Mouse (Mus musculus) 416B (cell line): Measurements from ENCODE around the gene Optc.

Experiments
- DNase-seq: peaks from one replicate; pipeline ENCODE4 v3.0.0; 2011; ENCODE audit warnings: low read depth

Gene Optc

DNA sequence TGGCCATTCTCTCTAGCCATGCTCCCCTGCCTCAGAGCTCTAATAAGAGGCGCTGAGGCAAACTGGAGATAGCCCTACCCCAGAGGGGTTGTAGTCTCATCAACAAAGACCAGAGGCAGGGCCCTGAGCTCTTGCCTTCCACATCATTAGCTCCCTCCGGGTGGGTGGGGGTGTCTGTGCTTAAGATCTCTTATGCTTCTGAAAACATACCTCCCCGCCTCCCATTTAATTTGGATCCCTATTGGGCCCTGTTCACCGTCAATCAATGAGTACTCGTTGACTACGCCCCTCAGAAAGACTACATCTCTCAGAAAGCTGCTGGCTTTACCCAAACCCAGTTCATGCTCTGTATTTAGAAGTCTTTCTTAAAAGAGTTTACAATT, 10.3 kb upstream of the Optc start:
- DNase-seq, result no peak

- no peak for DNase-seq
These were observed 9.8 kb upstream of the Optc start for GRCm38 (mm10) chr1:133917456-133918087.

DNA sequence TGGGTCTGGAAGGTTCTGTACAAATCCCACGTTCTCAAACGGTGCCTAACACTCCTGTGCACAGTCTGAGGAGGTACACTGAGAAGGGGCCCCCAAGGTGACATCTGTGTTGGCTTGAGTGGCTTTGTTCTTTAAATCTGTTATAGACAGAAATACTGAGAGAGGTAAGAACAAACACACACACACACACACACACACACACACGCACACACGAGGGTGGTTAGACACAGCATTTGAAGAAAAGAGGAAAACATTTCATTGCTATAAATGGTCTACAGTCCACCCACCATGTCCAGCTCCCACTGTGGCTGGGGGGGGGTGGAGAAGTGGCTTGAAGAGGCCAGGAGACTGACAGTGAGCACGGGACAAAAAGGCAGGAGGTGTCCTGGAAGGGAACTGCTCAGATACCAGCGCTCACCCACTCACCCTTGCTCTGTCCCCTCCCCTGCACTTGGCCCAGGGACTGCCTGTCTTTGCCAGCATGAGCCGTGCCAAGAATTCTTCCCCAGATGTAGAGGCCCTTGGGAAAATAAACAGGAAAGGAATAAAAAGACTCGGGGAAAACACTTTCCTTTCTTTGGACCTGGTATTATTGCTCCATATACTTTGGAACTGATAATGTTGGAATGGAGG, 8.0 kb upstream of the Optc start:
- DNase-seq, result no peak

DNA sequence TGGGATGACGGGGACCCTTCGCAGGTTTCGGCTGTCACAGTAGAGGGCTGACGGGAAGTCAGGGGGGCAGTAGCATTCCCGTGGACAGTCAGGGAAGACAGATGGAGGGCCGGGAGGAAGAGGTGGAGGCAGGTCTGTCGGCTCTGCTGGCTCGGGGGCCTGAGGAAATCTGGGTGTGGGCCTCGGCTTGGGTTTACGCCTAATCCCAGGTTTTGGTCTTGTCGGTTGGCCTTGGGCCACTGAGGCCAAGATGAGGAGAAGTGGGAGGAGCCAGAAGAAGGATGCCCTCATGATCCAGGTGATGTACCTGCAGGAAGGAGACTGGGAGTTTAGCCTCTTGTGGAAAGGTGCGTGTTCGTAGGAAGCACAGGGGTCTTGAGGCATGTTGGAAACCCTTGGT, 7.3 kb upstream of the Optc start:
- no peak for DNase-seq

DNA sequence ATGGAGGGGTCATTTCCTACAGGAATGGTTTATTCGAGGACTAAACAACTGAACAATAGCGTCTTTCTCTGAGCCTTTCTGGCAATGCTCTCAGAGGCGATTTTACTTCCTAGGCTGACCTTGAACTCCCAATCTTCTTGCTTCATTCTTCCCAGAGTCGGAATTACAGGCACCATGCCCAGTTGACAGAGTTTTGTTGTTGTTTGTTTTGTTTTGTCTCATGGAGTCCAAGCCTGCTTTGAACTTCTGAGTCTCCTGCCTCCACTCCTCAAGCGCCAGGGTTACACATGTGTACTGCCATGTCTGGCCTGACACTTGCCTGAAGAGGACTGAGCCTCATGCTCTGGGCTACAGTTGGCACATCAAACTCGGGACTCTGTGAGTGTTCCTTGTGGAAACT, 5.2 kb upstream of the Optc start:
- no peak for DNase-seq

DNA sequence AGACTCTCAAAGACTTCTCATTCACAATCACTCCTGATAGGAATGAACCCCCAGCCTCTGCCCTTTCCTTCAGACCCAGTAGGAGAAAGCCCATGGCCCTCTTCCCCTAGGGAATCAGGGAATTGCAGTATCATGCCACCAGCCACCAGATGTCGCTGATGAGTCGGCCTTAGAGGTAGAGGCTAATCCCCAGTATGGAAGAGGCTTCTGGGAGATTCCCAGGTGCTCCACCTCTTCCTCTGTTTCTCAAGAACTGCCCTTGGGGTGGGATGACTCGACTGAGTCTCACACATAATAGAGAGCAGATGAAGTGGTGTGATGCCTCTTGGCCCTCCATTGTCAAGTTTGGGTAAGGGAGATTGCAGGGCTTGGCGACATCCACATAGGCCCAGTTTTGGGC, 3.7 kb upstream of the Optc start:
- peak; percentile 63 for DNase-seq

DNA sequence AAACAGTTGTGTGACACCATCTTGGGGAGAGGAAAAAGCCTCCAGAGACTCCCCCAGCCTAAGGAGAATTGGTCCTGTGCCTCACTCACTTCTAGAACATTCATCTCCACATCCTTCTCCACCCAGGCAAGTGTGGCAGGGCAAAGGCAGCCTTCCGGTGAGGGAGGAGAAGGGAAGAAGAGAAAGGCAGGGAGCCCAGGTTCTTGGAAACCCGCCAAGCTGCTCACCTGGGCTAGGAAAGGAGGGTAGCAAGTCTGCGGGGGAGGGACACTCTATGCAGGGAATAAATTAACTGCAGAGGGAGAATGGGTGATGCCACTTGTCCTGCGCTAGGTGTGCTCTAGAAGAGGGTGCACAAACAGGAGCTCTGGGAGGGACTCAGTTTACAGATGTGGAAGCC, 3.2 kb upstream of the Optc start:
- DNase-seq, result no peak

DNA sequence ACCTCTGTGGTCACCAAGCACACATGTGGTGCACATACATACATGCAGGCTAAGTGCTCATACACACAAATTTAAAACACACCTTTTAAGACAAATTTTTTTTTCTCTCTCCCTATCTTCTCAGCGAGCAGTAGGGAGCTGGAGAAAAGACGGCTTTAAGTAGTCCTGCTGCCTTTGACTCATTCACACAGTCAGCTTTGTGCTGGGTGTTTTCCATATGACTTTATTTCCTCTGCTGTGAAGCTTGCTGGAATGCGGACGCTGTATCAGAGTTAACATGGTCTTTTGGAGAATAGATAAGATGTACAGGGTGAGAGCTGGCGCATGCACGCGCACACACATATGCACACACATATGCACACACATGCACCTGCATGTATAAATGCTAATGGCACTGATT, 2.3 kb upstream of the Optc start:
- DNase-seq, result no peak

DNA sequence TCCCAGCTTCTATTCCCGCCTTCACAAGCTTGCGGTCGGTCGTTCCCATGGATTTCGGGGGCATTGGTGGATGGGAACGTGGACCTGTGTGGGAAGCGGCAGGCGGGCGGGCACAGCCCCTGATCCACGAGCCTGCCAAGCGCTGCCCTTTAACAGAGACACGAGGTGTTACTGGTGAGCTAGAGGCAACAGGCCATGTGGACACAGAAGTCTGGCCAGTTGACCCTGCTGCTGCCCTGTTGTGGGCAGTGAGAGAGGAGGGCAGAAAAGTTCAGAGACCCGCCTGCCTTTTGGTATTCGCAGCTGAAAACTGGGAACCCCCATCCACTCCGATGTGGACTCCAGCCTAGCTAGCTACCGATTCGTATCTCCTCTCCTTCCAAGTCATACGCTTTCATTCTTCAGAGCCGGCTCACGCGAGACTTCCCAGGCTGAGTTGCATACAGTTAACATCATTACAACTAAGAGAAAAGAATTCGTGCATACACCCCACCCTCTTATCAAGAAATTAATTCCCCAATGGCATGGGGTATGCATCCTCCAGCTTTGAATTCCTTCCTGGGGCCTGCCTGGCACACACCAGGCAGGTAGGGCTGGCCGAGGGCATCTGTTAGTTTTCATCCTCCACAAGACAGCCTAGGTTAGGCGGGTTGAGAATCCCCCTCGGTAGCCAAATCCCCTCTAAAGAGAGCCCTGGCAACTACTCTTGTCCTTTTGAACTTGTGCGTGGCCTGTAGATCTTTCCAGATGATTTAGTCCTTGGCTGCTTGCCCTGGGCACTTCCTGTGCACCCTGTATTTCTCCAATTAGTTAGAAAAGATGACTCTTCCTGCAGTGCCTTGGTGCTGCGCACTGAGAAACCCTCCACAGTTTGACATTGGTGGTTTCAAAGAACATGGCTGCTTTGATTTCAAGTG, 1.1 kb upstream of the Optc start:
- no peak for DNase-seq

- no peak for DNase-seq
These were observed 1.4 kb downstream of the Optc start for GRCm38 (mm10) chr1:133906420-133906819.

GRCm38 (mm10) chr1:133900825-133901224, 7.0 kb downstream of the Optc start:
- no peak for DNase-seq

DNA sequence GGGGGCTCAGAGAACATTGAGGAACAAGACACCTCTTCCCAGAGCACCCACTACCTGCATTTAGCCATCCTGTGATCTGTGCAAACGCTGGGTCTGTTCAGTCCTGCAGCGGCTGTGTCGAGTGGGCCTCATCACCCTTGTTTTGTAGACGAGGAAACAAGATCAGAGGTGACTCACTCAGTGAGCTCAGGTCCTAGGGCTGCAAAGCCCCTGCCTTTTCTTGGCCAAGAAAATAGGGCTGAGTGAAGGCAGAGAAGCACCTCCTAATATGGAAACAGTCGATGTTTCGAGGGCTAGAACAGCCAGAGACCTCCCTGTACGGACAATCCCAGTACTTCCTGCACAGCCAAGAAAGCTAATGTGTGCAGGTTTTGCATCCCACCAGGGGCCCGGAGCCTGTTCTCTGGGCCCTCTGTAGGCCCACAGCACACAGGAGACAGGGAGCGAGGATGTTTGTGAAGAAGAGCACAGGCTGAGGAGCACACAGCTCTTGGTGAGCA, 8.7 kb downstream of the Optc start:
- DNase-seq, result no peak

DNA sequence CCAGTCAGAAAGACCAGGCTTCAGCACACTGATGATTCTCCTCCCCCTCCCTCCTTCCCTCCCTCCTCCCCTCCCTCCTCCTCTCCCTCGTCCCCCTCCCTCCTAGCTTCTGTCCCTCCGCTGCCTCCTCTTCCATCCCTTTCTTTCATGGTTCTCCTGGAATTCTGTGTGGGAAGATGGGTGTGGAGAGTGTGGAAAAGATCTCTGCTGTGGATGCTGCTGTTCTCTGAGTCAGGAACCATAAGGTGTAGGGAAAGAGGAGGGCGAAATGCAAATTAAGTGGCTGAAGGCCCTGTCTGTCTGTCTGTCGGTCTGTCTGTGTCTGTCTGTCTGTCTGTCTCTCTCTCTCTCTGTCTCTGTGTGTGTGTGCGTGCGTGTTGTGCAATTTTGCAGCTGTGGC, 10.5 kb downstream of the Optc start:
- DNase-seq, result no peak

DNA sequence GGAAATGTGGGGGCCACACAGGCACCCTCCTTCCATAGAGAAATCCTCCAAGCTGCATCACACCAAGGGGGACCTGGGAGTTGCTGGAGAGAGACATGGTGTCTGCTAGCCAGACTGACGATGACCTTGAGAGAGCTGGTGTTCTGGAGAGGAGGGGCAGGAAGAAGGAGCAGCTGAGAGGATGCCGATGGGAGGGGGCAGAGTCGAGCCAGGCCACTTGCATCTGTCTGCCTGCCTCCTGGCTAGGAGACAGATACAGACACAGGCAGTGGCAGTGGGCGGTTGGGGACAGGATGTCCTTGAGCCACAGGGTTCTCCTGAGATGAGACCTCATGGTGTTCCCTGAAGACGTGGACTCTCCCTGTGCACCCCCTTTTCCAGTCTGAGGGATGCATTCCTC, 16.3 kb downstream of the Optc start:
- DNase-seq, result peak; percentile 90

GRCm38 (mm10) chr1:133889949-133890598, 17.7 kb downstream of the Optc start:
- no peak for DNase-seq

DNA sequence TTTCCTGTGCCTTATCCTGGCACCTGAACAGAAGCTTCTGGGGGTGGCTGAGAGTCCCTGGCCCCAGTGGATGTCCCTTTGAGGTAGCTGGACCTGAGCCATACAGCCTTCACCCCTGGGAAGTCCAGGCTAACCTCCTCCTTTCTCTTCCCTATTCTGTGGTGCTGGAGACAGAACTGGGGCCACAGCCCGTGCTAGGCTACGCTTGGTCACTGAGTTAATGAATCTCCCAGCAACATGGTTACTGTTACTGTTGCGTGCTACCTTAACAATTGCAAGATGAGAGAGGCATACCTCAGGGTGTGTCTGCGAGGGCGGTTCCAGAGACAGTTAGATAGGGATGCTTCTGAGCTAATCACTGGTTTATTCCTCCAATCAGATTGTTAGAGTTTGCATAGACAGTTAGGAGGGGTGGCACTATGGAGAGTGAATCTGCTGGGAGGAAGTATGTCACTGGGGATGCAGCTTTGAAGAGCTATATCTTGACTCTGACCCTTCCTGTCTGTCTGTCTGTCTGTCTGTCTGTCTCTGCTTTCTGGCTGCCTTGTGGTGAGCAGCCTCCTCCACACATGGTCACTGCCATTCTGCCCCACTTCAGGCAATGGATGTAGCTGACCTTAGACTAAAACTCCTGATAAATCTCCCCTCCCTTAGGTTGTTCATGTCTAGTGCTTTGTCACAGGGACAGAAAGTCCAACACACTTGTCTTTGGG, 20.1 kb downstream of the Optc start:
- DNase-seq, result no peak

DNA sequence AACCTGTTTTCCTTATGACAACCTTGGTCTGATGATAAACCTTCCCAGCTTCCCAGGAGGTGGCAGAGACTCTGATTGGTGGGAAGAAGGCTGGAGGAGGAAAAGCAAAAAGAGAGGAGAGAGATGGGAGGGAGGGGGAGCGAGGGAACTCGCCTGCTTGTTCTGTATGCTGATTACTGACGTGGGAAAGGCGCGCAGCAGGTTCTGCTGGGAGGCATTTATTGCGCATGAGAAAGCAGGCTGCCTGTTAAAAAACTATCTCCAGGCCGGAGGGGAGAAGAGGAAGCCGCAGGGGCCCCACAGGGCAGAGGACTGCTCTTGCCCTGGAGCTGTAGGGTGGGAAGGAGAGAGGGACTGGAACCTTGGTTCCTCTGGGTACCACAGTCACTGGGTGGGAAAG, 20.8 kb downstream of the Optc start:
- DNase-seq, result no peak

GRCm38 (mm10) chr1:133886431-133886830, 21.4 kb downstream of the Optc start:
- no peak for DNase-seq

- DNase-seq, result peak; percentile 49
These were observed 22.0 kb downstream of the Optc start for GRCm38 (mm10) chr1:133885811-133886210.

- DNase-seq, result no peak
These were observed 23.1 kb downstream of the Optc start for GRCm38 (mm10) chr1:133884746-133885145.

GRCm38 (mm10) chr1:133884090-133884489, 23.7 kb downstream of the Optc start:
- no peak for DNase-seq
